Mouse (Mus musculus): ENCODE data around the gene Rnf220. TPM values are rescaled to one million over a fixed set of nuclear protein-coding genes. Genes with fewer than 3 reads are reported as not detected.

Rnf220 gene
- total and polyA plus RNA-seq, 2 experiments from 2014 or later, result 25.6 to 62.3 TPM

DNA sequence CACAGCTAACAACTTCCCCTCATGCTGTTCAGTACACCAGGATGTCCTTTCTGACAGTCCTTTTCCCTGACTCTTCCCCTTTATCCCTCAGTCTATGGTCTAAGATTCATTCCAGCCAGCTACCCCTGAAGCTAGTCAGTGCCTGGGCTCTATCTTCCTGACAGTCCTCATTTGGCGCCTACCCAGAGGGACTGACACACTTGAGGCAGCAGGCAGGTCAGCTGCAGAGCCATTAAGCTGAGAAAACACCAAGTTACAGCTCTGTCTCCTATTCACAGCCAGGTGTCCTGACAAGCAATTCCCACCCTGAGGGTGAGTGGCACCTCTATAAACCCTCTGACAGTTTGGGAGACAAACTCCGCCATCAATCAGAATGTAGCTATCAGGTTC lies 217.6 kb downstream of the Rnf220 start:
- ATAC-seq (ENCODE audit: insufficient read depth, low read depth), result no peak
- no peak for DNase-seq (ENCODE audit: low spot score)
- no peak overlapping the region for H3K9ac ChIP-seq (replicated peaks; ENCODE audit: low read depth, low read length)
- no peak overlapping the region for H3K27ac ChIP-seq (ENCODE audit: low read depth)
- WGBS, result 66% methylated on average over 2 of the region's 2 CpGs
- H3K4me1 ChIP-seq (ENCODE audit: control insufficient read depth, insufficient read depth), result 0 out of 2 replicates have a peak, but pooled peaks cover 6% of the 10 kb centered on the region
- H3K9me3 ChIP-seq (replicated peaks; ENCODE audit: control insufficient read depth, low read length), result no peaks in the 10 kb centered on the region
- no peaks in the 10 kb centered on the region for H3K27me3 ChIP-seq (ENCODE audit: control insufficient read depth, insufficient read depth, low read length)
- H3K4me2 ChIP-seq (ENCODE audit: low read depth, low read length), result no peak overlapping the region
- TF ChIP-seq CTCF (IDR thresholded peaks at IDR 0.05; ENCODE audit: low read depth) (no peak), EP300 (IDR thresholded peaks at IDR 0.05; ENCODE audit: low read depth) (no peak)
- H3K4me3 ChIP-seq (ENCODE audit: low read depth, low read length), result no peak overlapping the region
- peaks cover 83% of the 10 kb centered on the region for H3K36me3 ChIP-seq (replicated peaks; ENCODE audit: control insufficient read depth, insufficient read depth, low read length)

DNA sequence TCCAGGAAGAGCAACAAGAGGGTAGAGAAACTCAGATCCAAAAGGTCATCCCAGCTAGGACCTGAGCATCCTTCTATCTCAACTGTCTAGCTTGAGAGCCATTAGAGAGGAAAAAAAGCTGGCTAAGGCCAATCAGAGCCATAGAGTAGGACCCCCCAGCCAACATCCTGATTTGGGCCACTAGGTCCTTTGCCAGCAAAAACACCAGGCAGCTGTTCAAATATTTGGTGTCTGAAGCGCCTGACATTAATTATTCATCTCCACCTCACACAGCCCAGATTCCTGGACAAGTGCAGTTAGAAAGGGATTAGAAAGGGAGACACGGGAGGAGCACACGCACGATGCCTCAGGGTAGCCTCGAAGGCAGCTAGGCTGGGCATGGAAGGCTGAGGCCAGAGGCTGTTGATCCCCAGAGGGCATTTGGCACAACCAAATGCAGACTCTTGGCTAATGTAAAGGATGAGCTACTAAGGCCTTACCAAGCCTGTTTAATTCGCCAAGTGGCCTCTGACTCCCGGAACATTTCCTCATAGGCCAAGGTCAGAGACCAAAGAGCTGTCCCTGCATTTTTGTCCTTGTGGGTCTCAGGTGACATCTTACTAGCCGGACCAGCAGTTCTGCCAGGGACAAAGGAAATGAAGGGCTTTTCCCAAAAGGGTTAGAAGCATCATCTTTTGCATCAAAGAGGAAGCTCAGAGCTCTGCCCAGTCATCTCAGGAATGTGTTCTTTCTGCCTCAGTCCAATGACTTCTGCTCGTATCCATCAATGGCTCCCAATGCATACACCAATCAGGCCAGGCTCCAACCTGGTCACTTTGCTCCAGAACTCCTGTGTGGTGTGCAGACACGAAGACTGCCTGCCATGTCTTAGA lies 218.2 kb downstream of the Rnf220 start:
- WGBS, result 77% methylated on average over 10 of the region's 10 CpGs

DNA sequence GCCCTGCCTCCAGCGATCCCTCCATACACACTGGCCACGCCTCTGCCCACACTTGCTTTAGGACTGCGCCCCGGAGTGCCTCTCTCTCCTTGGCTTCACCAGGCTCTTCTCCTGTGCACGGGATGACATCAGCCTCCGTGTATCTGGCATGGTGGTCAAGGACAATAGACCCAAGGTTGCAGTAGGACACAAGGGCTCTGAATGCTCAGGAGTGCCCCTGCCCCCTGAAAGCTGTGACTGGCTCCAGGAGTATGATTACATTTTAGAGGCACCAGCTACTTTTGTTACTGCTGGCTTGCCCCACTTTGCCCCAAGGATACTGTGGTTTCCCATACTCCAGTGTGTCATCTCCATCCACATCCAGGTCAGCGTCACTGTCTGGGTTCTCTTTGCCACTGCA lies 219.2 kb downstream of the Rnf220 start:
- WGBS, result 76% methylated on average over 7 of the region's 7 CpGs
- no peak overlapping the region for H3K4me3 ChIP-seq (ENCODE audit: low read depth, low read length)
- no peak for DNase-seq (ENCODE audit: low spot score)

More for the DNA sequence above, 218.2 kb downstream of the Rnf220 start:
- H3K27me3 ChIP-seq (ENCODE audit: control insufficient read depth, insufficient read depth, low read length), result no peaks in the 10 kb centered on the region
- H3K9ac ChIP-seq (replicated peaks; ENCODE audit: low read depth, low read length), result no peak overlapping the region
- H3K4me2 ChIP-seq (ENCODE audit: low read depth, low read length), result no peak overlapping the region
- no peak overlapping the region for H3K4me3 ChIP-seq (ENCODE audit: low read depth, low read length)
- DNase-seq (ENCODE audit: low spot score) (no peak), ATAC-seq (ENCODE audit: insufficient read depth, low read depth) (no peak)
- 0 out of 2 replicates have a peak, but pooled peaks cover 6% of the 10 kb centered on the region for H3K4me1 ChIP-seq (ENCODE audit: control insufficient read depth, insufficient read depth)
- no peak overlapping the region for H3K27ac ChIP-seq (ENCODE audit: low read depth)
- TF ChIP-seq CTCF (IDR thresholded peaks at IDR 0.05; ENCODE audit: low read depth) (no peak), EP300 (IDR thresholded peaks at IDR 0.05; ENCODE audit: low read depth) (no peak)
- peaks cover 82% of the 10 kb centered on the region for H3K36me3 ChIP-seq (replicated peaks; ENCODE audit: control insufficient read depth, insufficient read depth, low read length)
- 0 out of 2 replicates have a peak, but pooled peaks cover 4% of the 10 kb centered on the region for H3K9me3 ChIP-seq (replicated peaks; ENCODE audit: control insufficient read depth, low read length)

DNA sequence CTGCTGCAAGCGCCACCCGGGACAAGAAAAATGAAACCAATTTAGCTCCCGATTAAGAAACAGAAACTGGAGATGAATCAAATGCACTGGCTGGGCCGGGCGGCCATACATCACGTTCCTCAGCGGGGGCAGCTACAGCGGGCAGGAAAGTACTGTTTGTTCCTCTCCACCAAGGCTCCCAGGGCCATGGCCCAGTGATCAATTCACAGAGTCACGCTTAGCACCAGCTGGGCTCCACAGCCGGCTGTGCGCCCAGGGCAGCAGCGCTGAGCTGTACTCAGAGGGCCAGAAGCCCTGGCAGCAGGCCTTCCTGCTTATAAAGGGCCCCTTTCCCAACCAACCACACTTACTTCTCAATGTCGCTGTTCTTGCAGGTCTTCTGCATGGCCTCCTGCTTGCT lies 219.8 kb downstream of the Rnf220 start:
- DNase-seq (ENCODE audit: low spot score) (no peak), ATAC-seq (ENCODE audit: insufficient read depth, low read depth) (no peak)
- Histone ChIP-seq H3K4me1 (ENCODE audit: control insufficient read depth, insufficient read depth) (no peaks in the 10 kb centered on the region), H3K4me2 (ENCODE audit: low read depth, low read length) (no peak overlapping the region), H3K27ac (ENCODE audit: low read depth) (no peak overlapping the region), H3K4me3 (ENCODE audit: low read depth, low read length) (no peak overlapping the region), H3K9ac (replicated peaks; ENCODE audit: low read depth, low read length) (no peak overlapping the region), H3K36me3 (replicated peaks; ENCODE audit: control insufficient read depth, insufficient read depth, low read length) (peaks cover 84% of the 10 kb centered on the region), H3K27me3 (ENCODE audit: control insufficient read depth, insufficient read depth, low read length) (no peaks in the 10 kb centered on the region), H3K9me3 (replicated peaks; ENCODE audit: control insufficient read depth, low read length) (0 out of 2 replicates have a peak, but pooled peaks cover 4% of the 10 kb centered on the region)
- 90% methylated on average over 13 of the region's 13 CpGs for WGBS
- no peak for TF ChIP-seq EP300 (IDR thresholded peaks at IDR 0.05; ENCODE audit: low read depth)
- TF ChIP-seq CTCF (IDR thresholded peaks at IDR 0.05; ENCODE audit: low read depth), result no peak

More for the DNA sequence above, 219.2 kb downstream of the Rnf220 start:
- peaks cover 84% of the 10 kb centered on the region for H3K36me3 ChIP-seq (replicated peaks; ENCODE audit: control insufficient read depth, insufficient read depth, low read length)
- H3K4me1 ChIP-seq (ENCODE audit: control insufficient read depth, insufficient read depth), result no peaks in the 10 kb centered on the region
- H3K27ac ChIP-seq (ENCODE audit: low read depth), result no peak overlapping the region
- no peaks in the 10 kb centered on the region for H3K27me3 ChIP-seq (ENCODE audit: control insufficient read depth, insufficient read depth, low read length)
- H3K4me2 ChIP-seq (ENCODE audit: low read depth, low read length), result no peak overlapping the region
- TF ChIP-seq CTCF (IDR thresholded peaks at IDR 0.05; ENCODE audit: low read depth), result no peak
- no peak for TF ChIP-seq EP300 (IDR thresholded peaks at IDR 0.05; ENCODE audit: low read depth)
- H3K9me3 ChIP-seq (replicated peaks; ENCODE audit: control insufficient read depth, low read length), result 0 out of 2 replicates have a peak, but pooled peaks cover 4% of the 10 kb centered on the region
- ATAC-seq (ENCODE audit: insufficient read depth, low read depth), result no peak
- no peak overlapping the region for H3K9ac ChIP-seq (replicated peaks; ENCODE audit: low read depth, low read length)

DNA sequence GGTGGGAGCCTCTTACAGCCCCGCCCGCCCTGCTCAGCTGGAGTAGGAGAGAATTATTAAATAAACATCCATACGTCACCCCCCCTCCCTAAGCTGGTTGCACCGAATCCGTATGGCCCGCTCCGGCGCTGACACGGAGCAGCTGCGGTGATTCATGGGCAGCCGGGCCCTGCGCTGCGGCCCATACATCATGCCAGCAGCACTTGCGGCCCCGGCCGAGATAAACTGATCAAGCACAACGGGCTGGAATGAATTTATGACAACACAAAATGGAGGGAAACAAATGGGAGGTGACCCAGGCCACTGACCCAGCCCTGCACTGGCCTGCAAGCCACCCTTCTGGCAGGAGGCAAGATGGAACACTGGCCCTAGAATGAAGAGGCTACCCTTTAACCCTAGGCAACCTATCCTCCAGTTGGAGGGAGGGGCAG lies 220.6 kb downstream of the Rnf220 start:
- H3K9ac ChIP-seq (replicated peaks; ENCODE audit: low read depth, low read length), result no peak overlapping the region
- no peak overlapping the region for H3K27ac ChIP-seq (ENCODE audit: low read depth)
- no peak for TF ChIP-seq CTCF (IDR thresholded peaks at IDR 0.05; ENCODE audit: low read depth)
- no peak for TF ChIP-seq EP300 (IDR thresholded peaks at IDR 0.05; ENCODE audit: low read depth)
- WGBS, result 94% methylated on average over 17 of the region's 17 CpGs
- no peaks in the 10 kb centered on the region for H3K27me3 ChIP-seq (ENCODE audit: control insufficient read depth, insufficient read depth, low read length)
- no peak overlapping the region for H3K4me2 ChIP-seq (ENCODE audit: low read depth, low read length)
- H3K9me3 ChIP-seq (replicated peaks; ENCODE audit: control insufficient read depth, low read length), result 0 out of 2 replicates have a peak, but pooled peaks cover 4% of the 10 kb centered on the region
- H3K4me1 ChIP-seq (ENCODE audit: control insufficient read depth, insufficient read depth), result no peaks in the 10 kb centered on the region
- H3K36me3 ChIP-seq (replicated peaks; ENCODE audit: control insufficient read depth, insufficient read depth, low read length), result peaks cover 85% of the 10 kb centered on the region
- H3K4me3 ChIP-seq (ENCODE audit: low read depth, low read length), result no peak overlapping the region
- DNase-seq (ENCODE audit: low spot score) (no peak), ATAC-seq (ENCODE audit: insufficient read depth, low read depth) (no peak)
